Mouse (Mus musculus): ENCODE results near the gene 2610028H24Rik.

The 2610028H24Rik gene

DNA sequence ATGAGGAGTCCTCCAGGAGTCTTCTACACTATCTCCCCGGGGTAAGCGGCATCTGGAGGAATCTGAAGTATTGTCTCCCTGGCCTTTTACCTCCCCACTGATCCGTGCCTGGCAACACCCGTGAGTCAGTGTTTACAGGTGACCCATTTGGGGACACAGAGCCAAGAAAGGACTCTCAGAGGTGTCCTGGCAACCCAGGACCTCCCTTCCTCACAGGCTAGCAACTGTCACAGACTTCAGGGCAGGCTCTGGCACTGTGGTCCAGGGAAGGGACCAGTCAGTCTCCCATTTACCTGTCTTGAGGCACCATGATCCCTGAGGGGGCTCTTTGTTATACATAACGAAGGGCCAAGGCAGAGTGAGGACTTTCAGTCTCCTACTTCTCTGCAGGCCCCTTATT is at the start of gene 2610028H24Rik:
TSS of gene 2610028H24Rik (plus strand) at position 231 of the 400 bp plus-strand sequence.
- DNase-seq = no peak

DNA sequence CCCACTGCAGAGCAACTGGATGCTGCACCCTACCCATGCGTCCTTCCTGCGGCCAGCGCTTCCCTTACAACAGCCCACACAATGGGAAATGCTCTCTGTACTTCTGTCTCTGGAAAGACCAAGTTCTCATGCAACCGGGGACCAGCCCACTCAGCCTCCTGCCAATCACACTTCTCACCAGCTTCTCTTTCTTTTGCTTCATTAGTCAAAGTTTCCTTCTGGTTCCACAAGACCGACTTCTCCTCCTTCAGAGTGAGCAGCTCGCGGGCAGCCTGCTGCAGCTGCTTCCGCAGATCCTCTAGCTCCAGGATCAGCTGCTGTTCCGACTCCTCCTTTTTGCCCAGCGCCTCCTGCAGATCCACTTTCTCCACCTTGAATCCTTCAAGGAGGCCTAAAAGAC is 40.4 kb upstream of the 2610028H24Rik start:
- no peak for DNase-seq

DNA sequence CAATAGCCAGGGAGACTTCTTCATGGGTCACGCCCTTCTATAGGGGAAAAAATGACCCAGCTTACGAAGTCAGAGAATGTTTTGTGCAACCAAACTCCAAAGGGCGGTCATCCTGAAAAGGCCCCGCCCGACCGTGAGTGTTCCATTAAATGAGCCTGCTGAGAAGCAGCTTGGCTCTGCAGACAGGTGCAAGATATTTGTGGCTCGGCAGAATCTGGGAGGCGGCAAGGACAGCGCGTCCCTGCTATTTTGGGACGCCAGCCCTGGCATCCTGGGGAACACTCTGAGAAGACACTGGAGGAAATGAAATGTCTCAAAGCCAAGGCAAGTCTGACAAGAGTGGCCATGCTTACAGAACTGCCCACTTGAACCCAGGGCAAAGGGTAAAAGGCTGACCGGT is 32.1 kb upstream of the 2610028H24Rik start:
- DNase-seq = no peak

DNA sequence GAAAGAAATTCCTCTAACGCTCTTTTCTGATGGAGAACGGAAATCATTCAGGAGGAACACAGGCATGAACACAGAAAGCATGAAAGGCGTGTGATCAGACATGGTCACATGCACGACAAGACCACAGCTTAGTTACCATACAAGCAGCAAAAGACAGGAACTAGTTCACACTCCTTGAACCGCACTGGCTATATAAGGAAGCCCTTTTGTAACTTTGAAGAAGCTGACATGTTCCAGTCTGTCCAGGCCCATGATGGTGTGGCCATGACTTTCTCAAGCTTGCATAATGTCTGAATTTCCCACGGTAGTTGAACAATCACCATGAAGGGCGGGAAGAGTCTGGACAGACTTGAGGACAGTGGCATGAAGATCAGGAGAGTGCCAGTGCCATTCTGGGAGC is 23.2 kb upstream of the 2610028H24Rik start:
- no peak for DNase-seq

DNA sequence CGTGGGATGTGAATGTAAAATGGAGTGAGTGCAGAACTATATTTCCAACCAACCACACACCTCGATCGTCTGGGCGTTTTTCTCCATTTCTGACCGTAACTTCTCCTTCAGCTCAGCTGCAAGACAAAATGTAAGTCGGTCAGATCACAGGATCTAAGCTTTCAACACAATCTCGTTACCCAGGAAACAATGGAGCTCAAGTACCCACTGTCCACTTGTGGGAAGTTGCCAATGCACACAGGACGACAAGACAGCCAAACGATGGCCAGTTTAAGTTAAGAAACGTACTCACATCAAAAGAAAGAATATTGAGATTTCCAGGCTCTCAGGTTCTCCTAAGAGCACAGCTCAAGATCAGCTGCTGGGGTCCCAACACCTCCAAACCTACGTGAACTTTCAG is 15.0 kb upstream of the 2610028H24Rik start:
- no peak for DNase-seq

DNA sequence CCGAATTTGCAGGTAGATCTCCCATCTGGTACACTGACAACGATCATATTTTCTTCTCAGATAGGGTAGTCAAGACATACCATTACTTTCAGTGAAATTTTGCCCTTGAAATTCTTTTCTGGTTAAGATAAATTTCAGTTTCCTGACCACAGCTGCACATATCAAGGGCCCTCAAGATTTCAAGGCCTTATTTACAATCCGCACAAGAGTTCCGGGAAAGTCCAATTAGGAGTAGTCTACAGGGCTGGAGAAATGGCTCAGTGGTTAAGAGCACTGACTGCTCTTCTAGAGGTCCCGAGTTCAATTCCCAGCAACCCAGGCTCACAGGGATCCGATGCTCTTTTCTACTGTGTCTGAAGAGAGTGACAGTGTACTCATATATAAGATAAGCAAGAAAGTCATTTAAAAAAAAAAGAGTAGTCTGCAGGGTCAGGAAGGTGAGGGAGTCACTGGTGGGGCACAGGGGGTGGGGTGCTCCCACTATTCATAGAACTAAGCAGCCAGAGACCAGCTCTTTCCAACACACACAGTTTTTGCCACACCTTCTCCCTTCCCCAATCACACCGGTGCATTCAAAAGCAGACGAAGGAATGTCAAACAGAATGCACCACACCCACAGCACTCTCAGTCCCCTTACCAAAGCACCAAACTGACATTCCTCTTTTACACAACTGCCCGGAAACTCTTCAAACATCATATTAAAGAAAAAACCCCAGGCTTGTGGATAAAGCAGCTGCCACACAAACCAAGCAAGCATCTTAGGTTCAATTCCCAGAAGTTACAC is 9.6 kb upstream of the 2610028H24Rik start:
- DNase-seq = no peak

DNA sequence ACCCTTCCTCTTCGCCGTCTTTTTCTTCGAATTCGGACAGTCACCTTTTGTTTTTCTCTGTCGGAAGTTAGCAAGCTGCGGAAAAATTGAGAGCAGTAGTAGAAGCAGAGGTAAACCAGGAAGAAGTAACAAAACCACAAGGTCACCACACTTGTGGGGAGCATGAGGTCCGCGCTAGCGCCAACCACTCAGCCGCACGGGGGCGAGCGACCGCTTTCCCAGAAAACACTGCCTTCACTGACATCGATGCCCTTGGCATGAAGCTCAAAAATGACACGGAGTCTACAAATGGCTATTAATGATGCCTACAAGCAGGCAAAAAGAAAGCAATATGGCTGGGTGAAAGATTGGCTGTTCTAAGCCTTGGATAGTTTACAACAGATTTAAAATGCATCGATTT is 8.6 kb upstream of the 2610028H24Rik start, which contains the start of gene AC141477.1:
TSS of gene AC141477.1 (minus strand) at position 164 of the 400 bp plus-strand sequence.
- no peak for DNase-seq

DNA sequence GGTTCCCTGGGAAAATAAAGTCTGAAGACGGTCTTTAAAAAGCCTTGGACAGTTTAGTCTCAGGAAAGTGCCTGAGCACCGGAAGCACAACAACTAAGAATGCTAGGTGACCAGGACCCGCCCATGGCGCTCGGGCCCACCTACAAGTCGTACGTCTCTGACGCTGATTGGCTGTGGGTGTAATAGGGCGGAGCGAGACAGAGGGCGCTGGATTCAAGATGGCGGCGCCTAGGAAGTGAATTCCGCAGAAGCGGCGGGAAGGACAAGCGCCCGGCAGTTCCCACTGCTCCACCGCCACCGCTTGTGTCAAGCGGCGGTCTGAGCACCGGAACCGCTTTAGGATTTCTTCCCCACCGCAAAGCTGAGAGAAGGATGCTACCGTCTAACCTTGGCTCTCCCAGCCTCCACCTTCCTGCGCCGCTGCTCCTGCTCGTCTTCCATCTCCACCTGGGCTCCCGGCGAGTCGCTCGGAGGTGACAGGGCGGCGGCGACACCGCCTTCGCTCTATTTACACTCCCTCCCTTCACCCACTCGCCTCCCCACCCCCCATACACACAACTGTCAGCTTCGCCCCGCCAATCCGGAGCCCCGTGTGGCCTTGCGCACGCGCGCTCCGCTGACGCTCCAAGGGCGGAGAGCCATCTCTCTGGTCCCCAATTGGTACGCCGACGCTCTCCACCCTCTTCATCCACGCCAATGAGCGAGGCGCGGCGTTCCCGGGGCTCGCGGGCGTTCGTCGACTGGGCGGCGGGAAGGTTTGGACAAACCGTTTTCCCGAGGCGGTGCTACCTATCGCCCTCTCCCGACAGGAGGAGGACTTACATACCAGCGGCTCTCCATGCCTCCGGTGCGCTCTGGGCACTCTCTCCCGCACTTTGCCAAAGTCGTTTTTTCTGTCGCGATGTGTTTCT is 6.4 kb upstream of the 2610028H24Rik start, which contains the start of gene Pcnt:
TSS of gene Pcnt (minus strand) at position 609 of the 911 bp plus-strand sequence.
- DNase-seq = peak; percentile 92 to 95

- no peak for DNase-seq
Observed at GRCm38 (mm10) chr10:76445996-76446681, 2.7 kb upstream of the 2610028H24Rik start.

DNA sequence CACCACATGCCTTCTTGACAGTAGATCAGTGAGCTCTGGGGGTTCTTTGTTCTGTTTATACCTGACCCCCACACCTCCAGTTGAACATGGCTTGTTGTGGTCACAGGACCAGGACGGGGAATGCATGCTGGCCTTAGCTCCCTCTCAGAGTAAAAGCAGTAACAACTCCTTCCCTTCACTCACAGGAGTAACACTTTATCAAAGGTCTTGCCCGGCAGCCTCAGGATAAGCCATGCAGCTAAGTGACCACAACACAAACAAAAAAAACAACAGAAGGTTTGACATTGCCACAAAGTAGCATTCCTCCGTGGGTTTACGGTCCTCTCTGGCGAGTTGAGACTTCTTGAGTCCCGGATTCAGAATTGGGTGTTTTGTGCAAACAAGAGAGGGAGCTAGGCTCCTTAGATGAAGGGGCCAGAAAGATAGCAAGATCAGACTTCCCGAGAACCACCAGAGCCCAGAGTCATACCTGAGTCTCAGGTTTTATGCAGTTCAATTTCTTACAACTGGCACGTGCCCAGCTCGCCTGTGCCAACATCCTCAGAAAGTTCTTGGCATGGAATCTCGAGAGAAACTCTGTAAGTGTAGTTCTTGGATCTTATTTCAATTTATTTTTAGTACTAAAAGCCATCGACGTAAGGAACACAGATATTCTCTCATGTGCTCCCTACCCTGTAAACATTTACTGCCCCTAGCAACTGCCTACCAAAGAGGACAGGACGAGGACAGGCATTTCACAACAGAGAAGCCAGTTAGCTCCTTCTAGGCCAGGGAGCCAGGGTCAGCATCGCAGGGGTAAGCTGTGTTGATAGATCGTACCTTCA is 1.3 kb upstream of the 2610028H24Rik start:
- DNase-seq = no peak

DNA sequence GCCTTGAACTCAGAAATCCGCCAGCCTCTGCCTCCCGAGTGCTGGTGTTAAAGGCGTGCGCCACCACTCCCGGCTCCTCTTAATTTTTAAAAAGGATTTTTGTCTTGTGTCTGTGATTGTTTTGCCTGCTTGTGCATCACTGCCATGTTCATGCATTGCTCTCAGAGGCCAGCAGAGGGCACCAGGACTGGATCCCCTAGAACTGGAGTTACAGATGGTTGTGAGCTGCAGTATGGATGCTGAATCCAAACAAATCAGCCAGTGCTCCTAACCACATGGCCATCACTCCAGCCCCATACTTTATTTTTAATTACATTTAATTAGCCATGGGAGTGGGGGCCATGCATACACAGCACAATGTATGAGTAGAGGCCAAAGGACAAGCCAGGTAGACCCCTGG is 6.4 kb downstream of the 2610028H24Rik start:
- peak in 1 of 2 experiments; percentile 45 for DNase-seq

- DNase-seq = no peak
Observed at GRCm38 (mm10) chr10:76461255-76461654, 12.4 kb downstream of the 2610028H24Rik start.

DNA sequence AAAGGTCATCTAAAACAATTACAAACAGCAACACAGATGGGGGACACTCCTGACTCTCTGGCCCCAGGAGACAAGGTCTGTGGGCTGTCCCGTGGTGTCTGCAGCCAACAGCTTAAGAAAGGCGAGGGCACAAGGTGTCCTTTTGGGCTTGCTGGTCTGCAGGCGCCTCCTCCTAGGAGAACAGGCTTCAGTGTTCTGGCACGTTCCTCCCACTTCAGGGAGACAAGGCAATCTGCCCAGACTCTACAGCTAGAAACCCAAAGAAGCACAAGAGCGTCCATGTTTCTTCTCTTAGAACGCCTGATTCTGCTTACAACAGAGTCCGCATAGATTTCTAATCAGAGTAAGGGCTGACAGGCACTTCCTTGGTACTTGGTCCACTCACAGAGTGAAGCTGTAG is 13.4 kb downstream of the 2610028H24Rik start:
- no peak for DNase-seq

- DNase-seq = no peak
Observed at GRCm38 (mm10) chr10:76462721-76463120, 13.8 kb downstream of the 2610028H24Rik start.

- DNase-seq = peak; percentile 68 to 80
Observed at GRCm38 (mm10) chr10:76468203-76469162, 19.6 kb downstream of the 2610028H24Rik start, which contains the start of the genes Mcm3ap and Ybey. Mcm3ap (plus strand) TSS chr10:76468927. Ybey (minus strand) TSS chr10:76469114.

DNA sequence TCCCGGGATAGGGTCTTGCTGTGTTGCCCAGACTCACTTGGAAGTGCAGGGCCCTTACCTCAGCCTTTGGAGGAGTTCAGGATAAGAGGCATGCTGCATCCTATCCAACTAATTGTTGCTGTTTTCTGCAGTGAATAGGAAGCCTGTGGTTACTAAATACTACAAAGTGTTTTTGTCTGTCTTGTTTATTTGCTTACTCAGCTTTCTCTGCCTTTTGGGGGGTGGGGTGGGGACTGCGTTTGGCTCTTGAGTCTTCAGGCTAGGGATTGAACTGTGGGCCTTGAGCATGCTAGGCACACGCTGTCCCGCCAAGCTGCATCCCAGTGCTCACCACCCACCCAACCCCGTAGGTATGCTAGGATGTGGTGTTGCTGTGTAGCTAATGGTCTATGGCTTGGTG is 24.9 kb downstream of the 2610028H24Rik start:
- DNase-seq = no peak

DNA sequence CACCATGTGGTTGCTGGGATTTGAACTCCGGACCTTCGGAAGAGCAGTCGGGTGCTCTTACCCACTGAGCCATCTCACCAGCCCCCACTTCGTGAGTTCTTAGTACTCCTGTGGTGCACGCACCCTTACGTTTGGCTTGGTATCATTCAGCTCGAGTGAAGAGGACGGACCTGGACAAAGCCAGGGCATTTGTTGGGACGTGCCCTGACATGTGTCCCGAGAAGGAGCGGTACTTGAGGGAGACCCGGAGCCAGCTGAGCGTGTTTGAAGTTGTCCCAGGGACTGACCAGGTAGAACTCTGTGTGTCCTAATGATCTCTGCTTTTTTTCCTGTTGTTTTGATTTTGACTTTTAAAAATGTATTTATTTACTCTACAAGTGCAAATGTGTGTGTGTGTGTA is 32.0 kb downstream of the 2610028H24Rik start:
- DNase-seq = no peak

GRCm38 (mm10) chr10:76481480-76481879 is 32.6 kb downstream of the 2610028H24Rik start:
- no peak for DNase-seq

- no peak for DNase-seq
Observed at GRCm38 (mm10) chr10:76486302-76486701, 37.4 kb downstream of the 2610028H24Rik start.

- DNase-seq = no peak
Observed at GRCm38 (mm10) chr10:76488265-76488664, 39.4 kb downstream of the 2610028H24Rik start.

DNA sequence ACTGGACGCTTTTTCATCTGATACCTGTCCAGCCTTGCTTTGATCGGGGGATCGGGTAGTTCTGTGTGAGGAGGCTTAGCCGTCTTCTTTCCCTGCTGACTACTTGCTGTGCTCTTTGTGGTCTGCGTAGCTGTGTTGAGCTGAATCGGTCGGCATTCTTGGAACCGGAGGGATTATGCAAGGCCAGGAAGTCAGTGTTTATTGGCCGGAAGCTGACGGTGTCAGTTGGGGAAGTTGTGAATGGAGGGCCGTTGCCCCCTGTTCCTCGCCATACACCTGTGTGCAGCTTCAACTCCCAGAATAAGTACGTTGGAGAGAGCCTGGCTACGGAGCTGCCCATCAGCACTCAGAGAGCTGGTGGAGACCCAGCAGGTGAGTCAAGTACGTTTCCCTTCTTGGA is 40.3 kb downstream of the 2610028H24Rik start:
- DNase-seq = no peak

All from spleen, adult 18-20 months (tissue).